Mouse (Mus musculus): ENCODE measurements at regions not wholly inside any gene's neighbourhood (a gene's known extent, or its start where the extent isn't known, plus 50 kb on each side); places are given as distances from the start of the nearest gene placed in this dataset.

GRCm38 (mm10) chr9:46462681-46463080, 142.9 kb upstream of the 4931429L15Rik start:
- no peaks in the 10 kb centered on the region for H3K36me3 ChIP-seq (ENCODE audit: control insufficient read depth, insufficient read depth)
- no peaks in the 10 kb centered on the region for H3K79me2 ChIP-seq (ENCODE audit: control insufficient read depth, insufficient read depth)
- H3K79me3 ChIP-seq (ENCODE audit: low read depth) = no peaks in the 10 kb centered on the region
- H3ac ChIP-seq (ENCODE audit: control insufficient read depth, insufficient read length, low read depth) = no peak overlapping the region
- no peak overlapping the region for H3K4me3 ChIP-seq (ENCODE audit: insufficient read depth, poor library complexity, severe bottlenecking)
- H3K27me3 ChIP-seq (ENCODE audit: control insufficient read depth, insufficient read depth, insufficient read length) = peaks cover 4% of the 10 kb centered on the region
- TF ChIP-seq USF1 (IDR thresholded peaks at IDR 0.05; ENCODE audit: low read depth) (no peak), CEBPB (IDR thresholded peaks at IDR 0.05; ENCODE audit: low read depth) (no peak), MAX (IDR thresholded peaks at IDR 0.05) (no peak), MYOG (IDR thresholded peaks at IDR 0.05; ENCODE audit: control insufficient read depth, extremely low read depth, insufficient read length) (no peak), CTCF (IDR thresholded peaks at IDR 0.05; ENCODE audit: control insufficient read depth, insufficient read depth, insufficient read length) (no peak), MYOD1 (IDR thresholded peaks at IDR 0.05; ENCODE audit: control insufficient read depth, insufficient read length, low read depth) (no peak), FOSL1 (IDR thresholded peaks at IDR 0.05; ENCODE audit: insufficient read depth, low read length, poor library complexity, severe bottlenecking) (no peak)

- Histone ChIP-seq H3K79me3 (ENCODE audit: low read depth) (no peaks in the 10 kb centered on the region), H3K79me2 (ENCODE audit: control insufficient read depth, insufficient read depth) (no peaks in the 10 kb centered on the region), H3K4me3 (ENCODE audit: insufficient read depth, poor library complexity, severe bottlenecking) (no peak overlapping the region), H3ac (ENCODE audit: control insufficient read depth, insufficient read length, low read depth) (no peak overlapping the region), H3K27me3 (ENCODE audit: control insufficient read depth, insufficient read depth, insufficient read length) (peaks cover 4% of the 10 kb centered on the region), H3K36me3 (ENCODE audit: control insufficient read depth, insufficient read depth) (no peaks in the 10 kb centered on the region)
- TF ChIP-seq FOSL1 (IDR thresholded peaks at IDR 0.05; ENCODE audit: insufficient read depth, low read length, poor library complexity, severe bottlenecking) (no peak), MAX (IDR thresholded peaks at IDR 0.05) (no peak), USF1 (IDR thresholded peaks at IDR 0.05; ENCODE audit: low read depth) (no peak), MYOD1 (IDR thresholded peaks at IDR 0.05; ENCODE audit: control insufficient read depth, insufficient read length, low read depth) (no peak), CTCF (IDR thresholded peaks at IDR 0.05; ENCODE audit: control insufficient read depth, insufficient read depth, insufficient read length) (no peak), MYOG (IDR thresholded peaks at IDR 0.05; ENCODE audit: control insufficient read depth, extremely low read depth, insufficient read length) (no peak), CEBPB (IDR thresholded peaks at IDR 0.05; ENCODE audit: low read depth) (no peak)
These were observed 138.2 kb upstream of the 4931429L15Rik start for GRCm38 (mm10) chr9:46457945-46458344.

- Histone ChIP-seq H3K4me3 (ENCODE audit: insufficient read depth, poor library complexity, severe bottlenecking) (no peak overlapping the region), H3K36me3 (ENCODE audit: control insufficient read depth, insufficient read depth) (no peaks in the 10 kb centered on the region), H3K79me3 (ENCODE audit: low read depth) (no peaks in the 10 kb centered on the region), H3ac (ENCODE audit: control insufficient read depth, insufficient read length, low read depth) (no peak overlapping the region), H3K79me2 (ENCODE audit: control insufficient read depth, insufficient read depth) (no peaks in the 10 kb centered on the region), H3K27me3 (ENCODE audit: control insufficient read depth, insufficient read depth, insufficient read length) (peaks cover 2% of the 10 kb centered on the region)
- TF ChIP-seq CTCF (IDR thresholded peaks at IDR 0.05; ENCODE audit: control insufficient read depth, insufficient read depth, insufficient read length) (no peak), CEBPB (IDR thresholded peaks at IDR 0.05; ENCODE audit: low read depth) (no peak), FOSL1 (IDR thresholded peaks at IDR 0.05; ENCODE audit: insufficient read depth, low read length, poor library complexity, severe bottlenecking) (no peak), MAX (IDR thresholded peaks at IDR 0.05) (no peak), MYOG (IDR thresholded peaks at IDR 0.05; ENCODE audit: control insufficient read depth, extremely low read depth, insufficient read length) (no peak), MYOD1 (IDR thresholded peaks at IDR 0.05; ENCODE audit: control insufficient read depth, insufficient read length, low read depth) (no peak)
These were observed 135.2 kb upstream of the 4931429L15Rik start for GRCm38 (mm10) chr9:46454807-46455610.

- TF ChIP-seq CEBPB (IDR thresholded peaks at IDR 0.05; ENCODE audit: low read depth) (no peak), MAX (IDR thresholded peaks at IDR 0.05) (no peak), FOSL1 (IDR thresholded peaks at IDR 0.05; ENCODE audit: insufficient read depth, low read length, poor library complexity, severe bottlenecking) (no peak), CTCF (IDR thresholded peaks at IDR 0.05; ENCODE audit: control insufficient read depth, insufficient read depth, insufficient read length) (no peak), MYOD1 (IDR thresholded peaks at IDR 0.05; ENCODE audit: control insufficient read depth, insufficient read length, low read depth) (no peak), USF1 (IDR thresholded peaks at IDR 0.05; ENCODE audit: low read depth) (no peak), MYOG (IDR thresholded peaks at IDR 0.05; ENCODE audit: control insufficient read depth, extremely low read depth, insufficient read length) (no peak)
- Histone ChIP-seq H3K36me3 (ENCODE audit: control insufficient read depth, insufficient read depth) (no peaks in the 10 kb centered on the region), H3K4me3 (ENCODE audit: insufficient read depth, poor library complexity, severe bottlenecking) (no peak overlapping the region), H3ac (ENCODE audit: control insufficient read depth, insufficient read length, low read depth) (no peak overlapping the region), H3K79me2 (ENCODE audit: control insufficient read depth, insufficient read depth) (no peaks in the 10 kb centered on the region), H3K79me3 (ENCODE audit: low read depth) (no peaks in the 10 kb centered on the region), H3K27me3 (ENCODE audit: control insufficient read depth, insufficient read depth, insufficient read length) (peaks cover 44% of the 10 kb centered on the region)
These were observed 123.7 kb upstream of the 4931429L15Rik start for GRCm38 (mm10) chr9:46443191-46444095.

- H3K79me2 ChIP-seq (ENCODE audit: control insufficient read depth, insufficient read depth) = no peaks in the 10 kb centered on the region
- H3K27me3 ChIP-seq (ENCODE audit: control insufficient read depth, insufficient read depth, insufficient read length) = peaks cover 44% of the 10 kb centered on the region
- no peak overlapping the region for H3ac ChIP-seq (ENCODE audit: control insufficient read depth, insufficient read length, low read depth)
- H3K79me3 ChIP-seq (ENCODE audit: low read depth) = no peaks in the 10 kb centered on the region
- H3K4me3 ChIP-seq (ENCODE audit: insufficient read depth, poor library complexity, severe bottlenecking) = no peak overlapping the region
- no peaks in the 10 kb centered on the region for H3K36me3 ChIP-seq (ENCODE audit: control insufficient read depth, insufficient read depth)
- TF ChIP-seq CTCF (IDR thresholded peaks at IDR 0.05; ENCODE audit: control insufficient read depth, insufficient read depth, insufficient read length) (no peak), USF1 (IDR thresholded peaks at IDR 0.05; ENCODE audit: low read depth) (no peak), MYOG (IDR thresholded peaks at IDR 0.05; ENCODE audit: control insufficient read depth, extremely low read depth, insufficient read length) (no peak), CEBPB (IDR thresholded peaks at IDR 0.05; ENCODE audit: low read depth) (no peak), MYOD1 (IDR thresholded peaks at IDR 0.05; ENCODE audit: control insufficient read depth, insufficient read length, low read depth) (no peak), MAX (IDR thresholded peaks at IDR 0.05) (no peak), FOSL1 (IDR thresholded peaks at IDR 0.05; ENCODE audit: insufficient read depth, low read length, poor library complexity, severe bottlenecking) (no peak)
These were observed 123.0 kb upstream of the 4931429L15Rik start for GRCm38 (mm10) chr9:46442739-46443181.
